Mouse (Mus musculus) limb, embryonic 10.5 days (tissue): ENCODE measurements at regions not wholly inside any gene's neighbourhood (a gene's known extent, or its start where the extent isn't known, plus 50 kb on each side); places are given as distances from the start of the nearest gene placed in this dataset.

Source experiments
- DNase-seq: peaks from one replicate; pipeline ENCODE4 v3.0.0-alpha.2; 2017; ENCODE audit warnings: low spot score
- H3K27ac ChIP-seq: fragments of 300-500 bp; sonication (generic); 2 replicates; pipeline ENCODE4 v1.5.1; 2016; ENCODE audit warnings: mild to moderate bottlenecking
- H3K27me3 ChIP-seq: fragments of 300-500 bp; sonication (generic); 2 replicates; pipeline ENCODE4 v1.6.1; 2016; ENCODE audit warnings: low read depth, mild to moderate bottlenecking; ENCODE audit not compliant: poor library complexity, severe bottlenecking
- H3K36me3 ChIP-seq: fragments of 300-500 bp; sonication (generic); 2 replicates; pipeline ENCODE4 v1.6.1; 2016; ENCODE audit warnings: mild to moderate bottlenecking, moderate library complexity
- H3K4me1 ChIP-seq: fragments of 300-500 bp; sonication (generic); 2 replicates; pipeline ENCODE4 v1.6.1; 2016
- H3K4me3 ChIP-seq: fragments of 300-500 bp; sonication (generic); 2 replicates; pipeline ENCODE4 v1.5.1; 2016; ENCODE audit warnings: mild to moderate bottlenecking, moderate library complexity
- H3K9me3 ChIP-seq: fragments of 300-500 bp; sonication (generic); replicated peaks from 2 replicates; pipeline ENCODE4 v1.6.1; 2016; ENCODE audit warnings: mild to moderate bottlenecking
- WGBS: fragments of 180-500 bp; shearing (Covaris S2); methylation state at CpG from one replicate; pipeline ENCODE4 v1.1.7; 2016; 5-methylcytosine and 5-hydroxymethylcytosine counted together

DNA sequence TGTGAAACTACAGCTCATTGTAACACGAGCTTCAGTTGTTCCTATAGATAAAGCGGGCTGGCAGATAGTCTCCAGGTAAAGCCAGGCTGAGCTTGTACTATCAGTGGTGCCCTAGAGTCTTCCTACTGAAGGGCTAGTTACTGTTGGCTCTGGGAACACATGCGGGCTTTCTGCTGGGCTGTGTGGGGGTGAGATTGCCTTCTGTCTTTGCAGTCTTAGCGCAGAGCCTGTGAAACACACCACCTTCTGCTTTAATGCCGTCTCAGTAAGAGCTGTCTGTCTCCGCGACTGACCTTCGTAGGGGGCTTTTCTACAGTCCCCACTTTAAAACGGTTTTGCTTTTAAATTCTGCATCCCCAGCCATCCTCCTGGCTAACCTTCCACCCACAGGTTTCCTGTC is 76.7 kb downstream of the Trim29 start:
- DNase-seq = no peak
- no peaks in the 10 kb centered on the region for H3K27me3 ChIP-seq
- H3K4me1 ChIP-seq = no peaks in the 10 kb centered on the region
- H3K9me3 ChIP-seq = no peaks in the 10 kb centered on the region
- H3K36me3 ChIP-seq = no peaks in the 10 kb centered on the region
- 57% methylated on average over 9 of the region's 9 CpGs for WGBS
- H3K4me3 ChIP-seq = no peak overlapping the region
- no peak overlapping the region for H3K27ac ChIP-seq

- 36% methylated on average over 9 of the region's 9 CpGs for WGBS
Measured at GRCm38 (mm10) chr9:43389491-43390083, 78.9 kb downstream of the Trim29 start.

GRCm38 (mm10) chr9:43392467-43393064 is 81.9 kb downstream of the Trim29 start:
- WGBS = 86% methylated on average over 6 of the region's 6 CpGs
- no peaks in the 10 kb centered on the region for H3K9me3 ChIP-seq
- no peaks in the 10 kb centered on the region for H3K36me3 ChIP-seq
- no peak overlapping the region for H3K4me3 ChIP-seq
- no peak overlapping the region for H3K27ac ChIP-seq
- DNase-seq = no peak
- H3K27me3 ChIP-seq = no peaks in the 10 kb centered on the region
- no peaks in the 10 kb centered on the region for H3K4me1 ChIP-seq

More at GRCm38 (mm10) chr9:43389491-43390083, 78.9 kb downstream of the Trim29 start:
- H3K4me1 ChIP-seq = no peaks in the 10 kb centered on the region
- no peaks in the 10 kb centered on the region for H3K9me3 ChIP-seq
- no peak overlapping the region for H3K4me3 ChIP-seq
- no peak for DNase-seq
- no peak overlapping the region for H3K27ac ChIP-seq
- H3K27me3 ChIP-seq = no peaks in the 10 kb centered on the region
- no peaks in the 10 kb centered on the region for H3K36me3 ChIP-seq

DNA sequence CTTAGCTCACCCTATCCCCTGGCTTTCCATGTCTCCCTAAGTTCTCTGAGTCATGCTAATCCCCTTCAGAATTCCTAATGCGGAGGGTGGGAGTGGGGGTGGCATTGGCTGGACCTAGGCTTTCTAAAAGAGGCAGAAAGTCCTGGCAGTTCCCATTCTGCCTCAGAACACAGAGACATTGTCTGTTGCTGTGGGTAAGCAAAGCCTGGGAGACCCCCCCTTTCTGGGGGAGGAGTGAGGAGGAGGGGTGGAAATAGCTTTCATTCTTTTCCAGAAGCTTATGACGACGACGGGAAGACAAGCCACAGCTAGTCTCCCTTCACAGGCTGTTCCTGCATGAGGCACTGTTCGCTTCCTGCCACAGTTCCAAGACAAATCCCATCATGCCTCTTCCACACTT is 83.6 kb downstream of the Trim29 start:
- DNase-seq = no peak
- Histone ChIP-seq H3K9me3 (no peaks in the 10 kb centered on the region), H3K27ac (no peak overlapping the region), H3K36me3 (no peaks in the 10 kb centered on the region), H3K27me3 (no peaks in the 10 kb centered on the region), H3K4me3 (no peak overlapping the region), H3K4me1 (peaks cover 14% of the 10 kb centered on the region)
- WGBS = 80% methylated on average over 5 of the region's 5 CpGs

DNA sequence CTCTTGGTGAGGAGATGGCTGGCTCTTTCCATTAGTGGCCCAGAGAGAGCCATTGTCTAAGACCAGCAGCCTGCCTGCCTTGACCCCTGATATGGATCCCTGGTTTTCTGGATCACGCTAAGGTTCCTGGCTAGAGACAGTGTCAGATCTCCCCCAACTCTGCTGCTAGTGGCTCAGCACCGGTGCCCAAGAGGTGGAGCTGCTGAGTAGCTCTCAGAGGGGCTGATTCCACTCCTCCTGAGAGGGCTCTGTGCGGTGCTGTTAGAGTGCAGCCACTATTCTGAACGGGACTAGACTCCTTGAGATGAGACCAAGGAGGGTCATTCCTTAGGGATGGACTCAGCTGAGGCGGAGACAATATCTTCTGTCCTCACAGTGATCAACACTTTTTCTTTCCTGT is 84.6 kb downstream of the Trim29 start:
- no peaks in the 10 kb centered on the region for H3K9me3 ChIP-seq

GRCm38 (mm10) chr9:43396566-43396965 is 85.9 kb downstream of the Trim29 start:
- Histone ChIP-seq H3K27ac (no peak overlapping the region), H3K27me3 (no peaks in the 10 kb centered on the region), H3K4me3 (no peak overlapping the region), H3K36me3 (no peaks in the 10 kb centered on the region), H3K4me1 (peaks cover 16% of the 10 kb centered on the region), H3K9me3 (no peaks in the 10 kb centered on the region)
- DNase-seq = no peak

More for the DNA sequence above, 84.6 kb downstream of the Trim29 start:
- H3K4me3 ChIP-seq = no peak overlapping the region
- H3K36me3 ChIP-seq = no peaks in the 10 kb centered on the region
- H3K4me1 ChIP-seq = peaks cover 16% of the 10 kb centered on the region
- DNase-seq = no peak
- H3K27ac ChIP-seq = no peak overlapping the region
- no peaks in the 10 kb centered on the region for H3K27me3 ChIP-seq
- WGBS = 48% methylated on average over 5 of the region's 5 CpGs

DNA sequence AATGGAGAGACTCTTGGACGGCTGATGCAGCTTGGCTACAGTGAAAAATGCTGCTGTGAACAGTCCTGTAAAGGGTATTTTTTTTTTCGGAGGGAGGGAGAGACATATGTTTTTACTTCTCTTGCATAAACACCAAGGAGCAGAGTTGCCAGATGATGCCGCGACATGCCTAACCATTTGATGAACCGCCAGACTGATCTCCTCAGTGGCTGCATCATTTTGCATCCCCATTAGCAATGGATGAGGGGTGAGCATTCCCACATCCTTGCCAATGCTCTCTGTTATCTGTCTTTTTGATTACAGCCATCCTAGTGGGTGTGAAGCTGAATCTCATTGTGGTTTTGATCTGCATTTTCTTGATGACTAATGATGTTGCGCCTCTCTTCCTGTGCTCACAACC is 97.8 kb downstream of the Trim29 start:
- 64% methylated on average over 6 of the region's 6 CpGs for WGBS
- Histone ChIP-seq H3K27me3 (no peaks in the 10 kb centered on the region), H3K4me1 (no peaks in the 10 kb centered on the region), H3K4me3 (no peak overlapping the region), H3K36me3 (no peaks in the 10 kb centered on the region), H3K27ac (no peak overlapping the region), H3K9me3 (no peaks in the 10 kb centered on the region)
- DNase-seq = no peak

DNA sequence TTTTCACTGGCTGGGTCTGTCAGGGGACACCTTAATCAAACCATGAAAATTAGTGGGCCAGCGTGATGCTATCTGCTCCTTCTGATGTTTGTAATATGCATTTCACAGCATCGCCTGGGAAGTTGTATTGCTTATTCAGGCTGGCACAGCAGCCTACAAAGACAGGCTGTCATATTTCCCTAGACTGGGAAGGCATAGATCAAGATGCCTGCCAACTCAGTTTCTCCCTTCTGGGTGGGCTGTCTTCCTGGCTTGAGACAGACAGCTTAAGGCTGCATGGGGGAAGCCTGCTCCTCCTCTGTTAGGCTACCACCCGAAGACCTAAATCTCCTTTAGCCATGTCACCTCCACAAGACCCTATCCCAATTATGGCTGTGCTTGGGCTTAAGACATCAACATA is 101.8 kb downstream of the Trim29 start:
- WGBS = 80% methylated on average over 3 of the region's 3 CpGs
- H3K27me3 ChIP-seq = no peaks in the 10 kb centered on the region
- H3K27ac ChIP-seq = no peak overlapping the region
- H3K36me3 ChIP-seq = no peaks in the 10 kb centered on the region
- no peak overlapping the region for H3K4me3 ChIP-seq
- no peak for DNase-seq
- no peaks in the 10 kb centered on the region for H3K9me3 ChIP-seq
- H3K4me1 ChIP-seq = no peaks in the 10 kb centered on the region

- Histone ChIP-seq H3K9me3 (no peaks in the 10 kb centered on the region), H3K36me3 (no peaks in the 10 kb centered on the region), H3K4me3 (no peak overlapping the region), H3K27ac (no peak overlapping the region), H3K27me3 (peaks cover 36% of the 10 kb centered on the region), H3K4me1 (peaks cover 18% of the 10 kb centered on the region)
- no peak for DNase-seq
- 30% methylated on average over 17 of the region's 17 CpGs for WGBS
Measured at GRCm38 (mm10) chr9:43419993-43420715, 109.5 kb downstream of the Trim29 start.

- Histone ChIP-seq H3K4me3 (no peak overlapping the region), H3K27me3 (0 out of 2 replicates have a peak, but pooled peaks cover 7% of the 10 kb centered on the region), H3K36me3 (no peaks in the 10 kb centered on the region), H3K9me3 (no peaks in the 10 kb centered on the region), H3K27ac (no peak overlapping the region), H3K4me1 (peaks cover 3% of the 10 kb centered on the region; the same call in 1 of the 2 replicates)
- 56% methylated on average over 7 of the region's 7 CpGs for WGBS
- DNase-seq = no peak
Measured at GRCm38 (mm10) chr9:43427007-43427406, 116.4 kb downstream of the Trim29 start.

DNA sequence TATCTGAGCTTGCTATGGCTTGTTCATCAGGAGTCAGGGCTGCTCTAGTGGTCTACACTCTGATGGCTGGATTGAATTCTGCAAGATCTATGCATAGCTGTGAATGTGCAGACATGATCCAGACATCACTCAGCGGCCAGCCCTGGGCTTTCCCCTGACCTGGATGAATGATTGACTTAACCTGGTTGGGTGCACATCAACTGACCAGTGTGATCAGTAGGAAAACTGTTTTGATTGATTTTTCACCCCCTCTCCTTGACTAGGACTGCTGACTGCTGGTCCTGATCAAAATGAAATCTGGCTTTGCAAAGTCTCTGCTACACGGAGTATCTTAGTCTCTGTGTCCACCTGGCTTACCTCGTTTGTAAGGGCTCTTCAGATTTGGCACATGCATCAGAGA is 123.3 kb downstream of the Trim29 start:
- DNase-seq = no peak
- H3K27me3 ChIP-seq = no peaks in the 10 kb centered on the region
- H3K9me3 ChIP-seq = no peaks in the 10 kb centered on the region
- whole genome bisulfite sequencing = 79% methylated on average over 3 of the region's 3 CpGs
- H3K4me1 ChIP-seq = no peaks in the 10 kb centered on the region
- H3K4me3 ChIP-seq = no peak overlapping the region
- H3K27ac ChIP-seq = no peak overlapping the region
- no peaks in the 10 kb centered on the region for H3K36me3 ChIP-seq

GRCm38 (mm10) chr9:43438476-43438875 is 127.8 kb downstream of the Trim29 start:
- 87% methylated on average over 11 of the region's 11 CpGs for WGBS
- Histone ChIP-seq H3K4me1 (peaks cover 5% of the 10 kb centered on the region; the same call in 1 of the 2 replicates), H3K36me3 (no peaks in the 10 kb centered on the region), H3K27ac (no peak overlapping the region), H3K9me3 (no peaks in the 10 kb centered on the region), H3K4me3 (no peak overlapping the region), H3K27me3 (no peaks in the 10 kb centered on the region)
- no peak for DNase-seq

- H3K4me3 ChIP-seq = no peak overlapping the region
- WGBS = 69% methylated on average over 5 of the region's 5 CpGs
- DNase-seq = no peak
Measured at GRCm38 (mm10) chr9:43440959-43441510, 130.4 kb downstream of the Trim29 start.

More at GRCm38 (mm10) chr9:43440959-43441510, 130.4 kb downstream of the Trim29 start:
- no peaks in the 10 kb centered on the region for H3K36me3 ChIP-seq
- no peaks in the 10 kb centered on the region for H3K9me3 ChIP-seq
- H3K27ac ChIP-seq = no peak overlapping the region
- peaks cover 5% of the 10 kb centered on the region; the same call in 1 of the 2 replicates for H3K4me1 ChIP-seq
- no peaks in the 10 kb centered on the region for H3K27me3 ChIP-seq
